Mouse (Mus musculus) lung, adult 2 months (tissue): ENCODE data around the gene Pltp.

Experiments used
- CTCF ChIP-seq: fragments of 200-500 bp; IDR thresholded peaks from 2 replicates; pipeline ENCODE4 v1.5.1; 2011; ENCODE audit warnings: mild to moderate bottlenecking, low read length, control low read depth; ENCODE audit not compliant: insufficient read depth
- POLR2A ChIP-seq: fragments of 200-500 bp; IDR thresholded peaks from 2 replicates; pipeline ENCODE4 v1.6.1; 2011; ENCODE audit warnings: low read depth, mild to moderate bottlenecking, control low read depth, low read length, borderline replicate concordance; ENCODE audit errors: extremely low read depth

- TF ChIP-seq CTCF (no peak), POLR2A (no peak)
Measured at GRCm38 (mm10) chr2:164825521-164825920, 32.0 kb downstream of the Pltp start.
